Mouse (Mus musculus): ENCODE measurements around the gene Ttf2. TPM values are rescaled to one million over a fixed set of nuclear protein-coding genes. Genes with fewer than 3 reads are reported as not detected.

Ttf2 gene
- polyA plus RNA-seq, 1 experiment from 2014 or later = 13.1 TPM

DNA sequence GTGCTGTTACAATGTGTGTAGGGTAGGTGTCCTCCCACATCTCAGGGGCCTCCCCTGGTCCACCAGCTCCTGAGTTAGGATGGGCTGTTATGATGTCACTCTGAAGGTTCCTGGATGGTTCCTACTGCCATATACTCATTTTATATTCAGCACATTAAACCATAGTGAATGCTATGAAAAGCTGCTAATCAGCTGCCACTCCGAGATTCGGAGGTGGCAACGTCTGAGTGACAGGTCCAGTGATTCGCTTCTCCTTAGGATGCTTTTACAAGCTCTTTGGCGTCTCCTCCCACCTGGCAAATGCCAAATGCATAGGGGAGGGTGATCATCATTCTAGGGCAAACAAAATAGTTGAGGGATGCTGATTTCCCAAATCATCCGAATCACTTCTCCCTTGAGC lies 74.0 kb downstream of the Ttf2 start:
- Histone ChIP-seq H3K27me3 (replicated peaks) (no peaks in the 10 kb centered on the region), H3K36me3 (no peaks in the 10 kb centered on the region), H3K9ac (no peak overlapping the region), H3K27ac (no peak overlapping the region), H3K9me3 (no peaks in the 10 kb centered on the region), H3K4me3 (replicated peaks) (no peak overlapping the region), H3K4me1 (replicated peaks) (no peaks in the 10 kb centered on the region), H3K4me2 (replicated peaks) (no peak overlapping the region)
- 79% methylated on average over 6 of the region's 6 CpGs for WGBS
- no peak for ATAC-seq

DNA sequence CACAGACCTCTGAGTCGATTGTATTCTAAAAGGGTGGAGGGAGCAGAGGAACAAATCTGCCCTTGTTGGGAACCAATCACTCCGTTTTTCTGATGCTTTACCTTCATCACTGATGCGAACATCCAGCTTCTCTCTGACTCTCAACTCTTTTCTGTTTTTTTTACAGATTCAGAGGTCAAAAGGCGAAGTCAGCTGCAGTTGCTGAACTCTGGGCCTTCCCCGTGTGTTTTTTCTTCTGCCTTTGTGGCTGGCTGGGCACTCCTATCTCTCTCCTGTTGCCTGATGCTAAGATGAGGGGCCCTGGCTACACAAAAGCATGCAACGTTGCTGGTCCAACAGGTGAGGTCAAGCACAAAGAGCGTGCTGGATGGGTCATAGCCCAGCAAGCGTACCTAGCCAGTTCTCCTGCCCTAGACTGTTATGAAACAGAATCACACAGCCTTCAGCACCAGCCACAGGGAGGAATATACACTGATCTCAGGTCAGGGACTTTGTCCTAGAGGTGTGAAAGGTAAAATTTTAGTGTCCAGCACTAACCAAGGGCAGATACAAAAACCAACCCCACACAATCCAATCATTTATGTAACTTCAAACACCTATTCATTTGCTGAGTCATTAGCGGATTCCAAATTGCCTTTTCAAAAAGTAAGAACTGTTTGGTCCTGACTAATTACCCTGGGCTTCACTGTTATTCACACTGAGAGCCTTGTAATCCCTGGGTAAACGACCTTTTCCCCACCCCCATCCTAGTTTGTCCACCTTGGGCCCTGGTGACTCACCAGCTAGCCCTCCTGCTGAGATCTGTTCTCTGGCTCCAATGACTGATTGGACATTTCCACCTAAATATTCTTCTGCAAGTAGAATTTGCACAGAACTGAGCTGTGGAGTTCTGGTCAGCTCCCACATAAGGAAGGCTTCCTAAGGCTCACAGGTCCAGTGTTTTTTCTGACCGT lies 76.8 kb downstream of the Ttf2 start:
- H3K4me1 ChIP-seq (replicated peaks) = no peaks in the 10 kb centered on the region
- no peak overlapping the region for H3K4me2 ChIP-seq (replicated peaks)
- H3K9ac ChIP-seq = no peak overlapping the region
- no peaks in the 10 kb centered on the region for H3K9me3 ChIP-seq
- 59% methylated on average over 11 of the region's 11 CpGs for WGBS
- no peaks in the 10 kb centered on the region for H3K36me3 ChIP-seq
- H3K27ac ChIP-seq = no peak overlapping the region
- H3K4me3 ChIP-seq (replicated peaks) = no peak overlapping the region
- ATAC-seq = no peak
- no peaks in the 10 kb centered on the region for H3K27me3 ChIP-seq (replicated peaks)

DNA sequence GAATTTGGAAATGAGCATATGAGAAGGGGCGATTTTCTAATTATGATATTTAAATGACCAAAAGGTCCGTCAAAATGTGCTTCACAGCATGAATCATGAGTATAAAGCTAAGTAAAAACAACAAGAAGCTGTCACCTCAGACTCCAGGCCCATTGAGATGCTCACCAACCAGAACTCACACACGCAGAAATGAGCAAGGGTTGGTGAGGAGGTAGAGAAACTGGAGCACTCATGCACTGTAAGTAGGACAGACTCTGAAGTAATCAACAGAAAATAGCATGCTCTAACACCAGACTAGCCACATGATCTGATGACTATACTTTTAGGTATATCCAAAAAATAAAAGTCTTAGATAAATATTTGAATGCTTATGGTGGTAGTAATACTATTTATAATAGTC lies 79.1 kb downstream of the Ttf2 start:
- no peak overlapping the region for H3K4me2 ChIP-seq (replicated peaks)
- no peak overlapping the region for H3K4me3 ChIP-seq (replicated peaks)
- H3K9me3 ChIP-seq = no peaks in the 10 kb centered on the region
- 90% methylated on average over 3 of the region's 3 CpGs for WGBS
- H3K36me3 ChIP-seq = no peaks in the 10 kb centered on the region
- no peak for ATAC-seq
- no peaks in the 10 kb centered on the region for H3K27me3 ChIP-seq (replicated peaks)
- no peaks in the 10 kb centered on the region for H3K4me1 ChIP-seq (replicated peaks)
- no peak overlapping the region for H3K9ac ChIP-seq
- no peak overlapping the region for H3K27ac ChIP-seq

DNA sequence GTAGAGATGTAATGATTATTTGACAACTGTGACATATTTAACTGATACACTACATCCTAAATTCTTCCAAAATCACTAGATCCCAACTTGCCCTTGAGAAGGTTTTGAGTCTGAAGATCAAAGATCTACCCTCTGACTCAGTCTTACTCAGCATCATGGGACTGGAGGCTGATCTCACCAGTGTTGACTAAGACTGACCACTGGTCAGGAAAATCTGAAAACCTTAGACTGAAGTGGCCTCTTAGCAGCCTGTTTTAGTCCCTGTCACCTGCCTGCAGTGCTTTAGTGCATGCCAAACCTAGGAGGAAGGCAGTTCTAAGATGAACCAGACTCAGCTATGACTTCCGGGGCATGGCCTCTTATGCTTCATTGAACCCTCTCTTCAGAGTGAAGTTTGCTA lies 80.2 kb downstream of the Ttf2 start:
- no peak overlapping the region for H3K27ac ChIP-seq
- H3K4me1 ChIP-seq (replicated peaks) = no peaks in the 10 kb centered on the region
- no peak overlapping the region for H3K4me2 ChIP-seq (replicated peaks)
- H3K36me3 ChIP-seq = no peaks in the 10 kb centered on the region
- H3K27me3 ChIP-seq (replicated peaks) = no peaks in the 10 kb centered on the region
- H3K9ac ChIP-seq = no peak overlapping the region
- no peak for ATAC-seq
- WGBS = 100% methylated on average over 1 of the region's 1 CpGs
- H3K9me3 ChIP-seq = no peaks in the 10 kb centered on the region
- no peak overlapping the region for H3K4me3 ChIP-seq (replicated peaks)

Other genes with a start within 250 kb of the Ttf2 start
- 0.38 and 0.42 TPM in 2 replicates for gene Vtcn1, start 144.2 kb downstream of the Ttf2 start, polyA plus RNA-seq (2015; fragmentation: Nextera tagmentation; extraction: Ambion mirVana)
- 3.8 and 5.0 TPM in 2 replicates for gene Trim45, start 47.5 kb downstream of the Ttf2 start, polyA plus RNA-seq (2015; fragmentation: Nextera tagmentation; extraction: Ambion mirVana)
- 0.05 TPM in 1 of 2 replicates, not detected in the other for gene Cd101, start 59.9 kb upstream of the Ttf2 start, polyA plus RNA-seq (2015; fragmentation: Nextera tagmentation; extraction: Ambion mirVana)
- 4.4 and 4.5 TPM in 2 replicates for gene Ptgfrn, start 140.6 kb upstream of the Ttf2 start, polyA plus RNA-seq (2015; fragmentation: Nextera tagmentation; extraction: Ambion mirVana)